Mouse (Mus musculus) 3T3-L1 (cell line): ENCODE data around the gene Rtf2.

Source experiments
- DNase-seq: peaks from one replicate; pipeline ENCODE4 v3.0.0-alpha.2; 2015; ENCODE audit warnings: low read depth, low spot score

Gene Rtf2

DNA sequence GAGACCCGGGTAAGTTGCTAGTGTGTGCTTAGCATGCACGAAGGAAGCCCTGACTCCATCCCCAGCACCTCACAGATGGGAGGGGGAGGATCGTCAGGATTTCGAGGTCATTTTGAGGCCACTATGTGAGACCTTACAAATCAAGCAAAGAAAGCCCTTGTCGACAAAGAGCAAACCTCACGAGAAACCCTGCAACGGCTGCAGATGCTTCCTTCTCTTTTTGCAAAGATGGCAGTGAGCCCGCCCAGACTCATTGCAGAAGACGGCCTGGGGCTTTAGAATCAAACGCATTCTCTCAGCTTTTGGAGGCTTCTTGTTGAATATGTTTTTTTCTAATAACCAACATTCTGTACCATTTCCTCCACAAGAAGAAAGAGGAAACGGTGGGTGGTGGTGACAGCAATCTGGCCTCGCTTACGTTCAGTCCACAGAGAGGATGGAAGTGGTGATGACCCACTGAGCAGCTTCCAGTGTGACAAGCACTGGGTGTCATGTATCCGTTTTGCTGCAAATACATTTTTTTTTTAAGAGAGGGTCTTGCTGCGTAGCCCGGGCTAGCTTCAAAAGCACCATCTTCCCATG, 2.9 kb upstream of the Rtf2 start:
- no peak for DNase-seq

DNA sequence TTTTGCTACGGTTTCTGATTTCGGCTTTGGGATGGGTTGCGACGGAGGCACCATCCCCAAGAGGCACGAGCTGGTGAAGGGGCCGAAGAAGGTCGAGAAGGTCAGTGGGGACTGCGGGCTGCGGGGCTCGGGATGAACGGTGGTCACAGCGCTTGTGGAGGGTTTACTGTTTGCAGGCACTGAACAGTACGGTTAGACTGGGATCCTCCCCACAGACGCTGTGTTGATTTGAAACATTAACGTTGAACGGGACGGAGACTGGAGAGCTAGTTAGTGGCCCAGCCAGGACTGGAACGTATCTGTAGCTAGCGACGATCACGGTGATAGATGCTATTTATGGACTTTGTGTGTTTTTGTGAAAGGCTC, 267 bp downstream of the Rtf2 start:
- DNase-seq, result no peak

DNA sequence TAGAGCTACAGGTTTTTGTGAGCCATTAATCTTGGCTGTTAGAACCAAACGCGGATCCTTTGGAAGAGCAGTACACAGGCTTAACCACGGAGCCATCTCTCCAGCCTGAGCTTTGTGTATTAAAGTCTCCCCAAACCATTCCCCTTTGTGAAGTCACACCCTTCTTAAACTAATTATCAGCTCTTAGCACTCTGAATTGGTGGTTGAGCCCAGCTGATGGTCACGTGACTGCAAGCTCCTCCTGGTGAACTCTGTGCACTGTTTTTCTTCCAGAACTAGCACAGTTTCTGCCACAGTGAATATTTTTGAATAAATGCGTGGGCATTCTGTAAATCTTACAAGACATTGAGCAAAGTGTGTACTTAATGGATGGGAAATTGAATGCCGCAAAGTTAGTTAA, 820 bp downstream of the Rtf2 start:
- DNase-seq, result peak; percentile 57

DNA sequence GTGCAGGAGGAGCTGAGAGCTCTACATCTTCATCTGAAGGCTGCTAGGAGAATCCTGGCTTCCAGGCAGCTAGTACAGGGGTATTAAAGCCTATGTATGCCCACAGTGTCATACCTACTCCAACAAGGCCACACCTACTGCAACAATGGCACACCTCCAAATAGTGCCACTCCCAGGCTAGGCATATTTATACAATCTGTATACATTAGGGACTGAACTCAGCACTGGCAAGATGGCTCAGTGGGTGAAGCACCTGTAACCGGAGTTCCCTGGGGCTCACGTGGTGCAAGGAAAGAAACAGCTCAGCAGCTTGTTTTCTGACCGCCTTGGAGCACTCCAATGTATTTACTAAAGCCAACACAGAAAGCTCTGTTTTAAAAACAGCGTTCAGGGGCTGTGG, 5.3 kb downstream of the Rtf2 start:
- DNase-seq, result no peak

DNA sequence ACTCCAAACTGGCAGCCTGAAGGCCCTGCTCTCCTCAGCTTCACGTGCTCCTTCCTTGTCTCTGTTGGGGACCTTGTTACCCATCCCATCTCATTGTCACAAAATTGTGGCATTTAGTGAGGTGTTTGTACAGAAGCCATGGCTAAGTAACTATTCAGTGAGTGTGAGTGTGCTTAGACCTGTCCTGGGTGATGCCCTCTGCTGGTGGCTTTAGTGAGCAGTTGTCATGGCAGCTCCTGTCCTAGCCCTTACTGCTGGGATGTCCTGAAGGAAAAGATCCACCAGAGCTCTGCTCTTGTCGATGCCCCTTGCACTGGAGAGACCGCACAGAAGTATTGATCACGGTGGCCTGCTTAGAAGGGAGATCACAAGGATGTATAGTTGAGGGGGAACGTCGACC, 7.0 kb downstream of the Rtf2 start:
- DNase-seq, result peak; percentile 53

DNA sequence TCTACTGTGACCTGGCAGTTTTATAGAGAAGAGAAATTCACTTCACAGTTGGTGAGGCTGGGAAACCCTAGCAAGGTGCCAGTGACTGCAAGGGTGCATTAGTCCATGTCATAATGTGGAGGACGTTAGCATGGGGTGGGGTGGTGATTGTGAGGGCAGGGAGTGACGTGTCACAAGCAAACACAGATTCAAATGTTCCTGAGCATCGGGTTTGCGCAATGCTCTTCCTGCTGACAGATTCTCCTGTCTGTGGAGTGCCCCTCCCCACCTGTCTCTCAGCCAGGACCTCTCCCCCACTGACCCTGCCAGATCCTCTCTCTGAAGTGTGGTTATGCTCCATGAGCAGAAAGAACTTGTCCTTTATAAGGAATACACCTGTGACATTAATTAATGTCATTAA, 8.0 kb downstream of the Rtf2 start:
- DNase-seq, result no peak

DNA sequence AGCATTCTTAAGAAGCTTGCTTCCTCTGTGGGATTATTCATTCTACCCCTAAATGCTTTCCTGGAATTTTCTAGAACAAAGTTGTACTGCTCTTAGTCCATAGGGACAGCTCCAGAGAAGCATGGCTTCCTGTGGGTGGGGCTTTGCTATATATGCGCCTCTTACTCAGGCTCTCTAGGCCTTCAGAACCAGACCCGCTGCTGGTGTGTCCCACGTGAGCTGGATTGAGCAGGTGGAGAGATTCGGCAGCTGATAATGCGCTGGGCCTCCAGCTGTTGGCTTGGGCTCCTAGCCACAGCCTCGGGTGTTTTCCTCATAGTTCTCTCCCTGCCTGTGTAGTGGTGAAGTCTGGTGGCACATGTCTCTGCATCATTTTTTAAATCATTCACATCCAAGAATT, 10.3 kb downstream of the Rtf2 start:
- DNase-seq, result no peak

DNA sequence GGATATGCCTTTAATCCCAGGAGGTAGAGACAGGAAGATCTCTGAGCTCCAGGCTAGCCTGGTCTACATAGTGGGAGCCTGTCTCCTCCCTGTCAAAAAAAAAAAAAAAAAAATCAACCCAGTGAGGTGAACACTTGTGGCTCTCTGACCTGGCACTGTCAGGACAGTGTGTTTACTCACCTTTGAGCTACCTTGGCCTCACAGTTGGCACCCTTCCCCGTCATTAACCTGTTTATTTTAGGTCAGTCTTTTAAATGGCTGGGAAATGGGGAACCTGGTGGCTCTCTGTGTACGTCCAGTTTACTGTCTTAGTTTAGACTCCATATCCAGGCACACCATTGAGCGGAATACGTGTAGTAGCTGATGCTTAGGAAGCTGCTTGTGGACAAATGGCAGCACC, 11.7 kb downstream of the Rtf2 start:
- no peak for DNase-seq

DNA sequence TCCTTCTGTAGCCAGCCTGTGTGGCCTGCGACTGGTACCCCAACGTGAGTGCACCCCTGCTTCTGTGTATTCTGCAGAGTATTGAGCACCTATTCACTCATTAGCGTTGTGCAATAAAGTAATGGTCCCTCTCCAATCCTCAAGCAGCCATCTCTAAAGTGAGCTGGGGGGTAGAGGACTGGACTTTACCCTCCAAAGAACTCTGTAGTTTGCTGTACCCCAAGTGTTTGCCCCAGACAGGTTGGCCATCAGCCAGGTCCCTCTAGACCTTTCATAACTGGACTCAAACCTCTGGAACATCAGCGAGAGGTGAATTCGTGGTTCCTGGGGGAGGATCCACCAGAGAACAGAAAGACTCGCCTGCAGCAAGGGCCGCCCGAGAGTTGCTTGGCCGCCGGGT, 12.1 kb downstream of the Rtf2 start:
- DNase-seq, result no peak

DNA sequence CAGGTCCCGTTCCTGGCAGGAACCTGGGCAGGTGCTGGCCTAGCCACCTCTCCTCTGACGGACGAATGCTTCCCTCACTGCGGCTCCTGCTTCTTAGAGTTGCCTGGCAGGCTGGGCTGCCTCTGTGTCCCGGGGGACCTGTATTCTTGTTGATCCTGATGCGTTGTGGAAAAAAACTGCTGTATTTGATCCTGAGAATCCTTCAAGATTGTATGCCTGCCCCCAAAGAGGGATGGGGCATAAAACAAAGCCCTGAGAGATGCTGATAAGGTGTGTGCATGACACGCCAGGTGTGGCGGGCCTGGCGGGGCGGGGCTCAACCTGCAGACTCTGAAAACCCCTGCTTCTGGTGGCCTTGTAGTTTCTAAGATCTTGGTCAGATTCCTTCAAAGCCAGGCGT, 18.1 kb downstream of the Rtf2 start, which contains the start of gene Gcnt7:
Gcnt7 (minus strand) TSS at position 101 of the 400 bp plus-strand sequence.
- DNase-seq, result no peak

DNA sequence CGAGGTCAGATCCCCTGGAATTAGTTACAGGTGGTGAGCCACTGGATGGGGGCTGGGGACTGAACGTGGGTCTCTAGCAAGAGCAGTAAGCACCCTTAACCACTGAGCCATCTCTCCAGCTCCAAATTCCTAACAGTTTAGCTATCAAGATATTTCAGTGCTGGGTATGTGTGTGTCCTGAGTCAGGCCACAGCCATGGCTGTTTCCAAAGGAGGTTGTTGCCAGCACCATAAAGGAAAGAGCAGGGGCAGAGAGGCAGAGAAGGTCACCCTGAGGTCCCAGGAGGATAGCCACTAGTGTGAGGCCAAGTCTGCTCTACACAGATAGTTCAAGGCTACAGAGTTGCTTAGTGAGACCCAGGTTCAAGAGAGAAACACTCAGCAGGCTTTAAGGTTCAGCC, 20.3 kb downstream of the Rtf2 start:
- peak; percentile 82 for DNase-seq

DNA sequence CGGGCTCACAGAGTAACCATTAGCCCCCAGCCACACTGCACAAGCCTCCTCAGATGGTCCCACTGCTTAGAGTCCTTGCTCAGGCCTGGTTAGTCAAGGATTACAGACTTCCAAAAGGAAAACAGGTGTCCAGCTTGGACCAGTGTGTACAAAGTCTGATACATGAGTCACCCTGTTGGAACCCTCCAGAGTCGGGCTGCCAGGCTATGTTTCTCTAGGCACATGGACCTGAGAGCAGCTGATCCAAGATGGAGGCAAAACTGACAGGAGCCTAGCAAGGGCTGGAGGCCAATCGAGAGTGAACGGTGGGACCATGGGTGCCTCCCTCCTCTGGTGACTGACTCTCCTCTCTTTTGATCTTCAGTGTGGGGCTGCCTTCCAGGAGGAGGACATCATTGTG, 22.5 kb downstream of the Rtf2 start:
- peak; percentile 48 for DNase-seq

DNA sequence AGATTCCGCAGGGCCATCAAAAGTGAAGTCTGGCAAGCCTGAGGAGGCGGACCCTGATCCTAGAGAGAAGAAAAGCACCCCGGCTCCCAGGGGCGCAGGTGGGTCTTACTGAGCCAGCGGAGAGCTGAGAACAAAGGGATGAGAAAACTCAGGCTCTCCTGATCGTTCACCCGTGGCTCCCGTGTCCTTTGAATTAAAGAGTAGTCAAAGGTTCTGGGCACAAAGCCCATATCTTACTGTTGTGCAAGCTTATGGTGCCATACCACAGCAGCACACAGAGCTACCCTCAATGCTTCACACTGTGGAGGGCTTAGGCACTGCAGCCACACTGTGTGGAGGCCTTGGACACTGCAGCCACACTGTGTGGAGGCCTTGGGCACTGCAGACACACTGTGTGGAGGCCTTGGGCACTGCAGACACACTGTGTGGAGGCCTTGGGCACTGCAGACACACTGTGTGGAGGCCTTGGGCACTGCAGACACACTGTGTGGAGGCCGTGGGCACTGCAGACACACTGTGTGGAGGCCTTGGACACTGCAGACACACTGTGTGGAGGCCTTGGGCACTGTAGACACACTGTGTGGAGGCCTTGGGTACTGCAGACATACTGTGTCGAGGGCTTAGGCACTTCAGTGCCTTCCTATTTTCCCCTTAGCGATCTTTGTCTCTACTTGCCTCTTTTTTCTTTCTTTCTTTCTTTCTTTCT, 26.2 kb downstream of the Rtf2 start:
- DNase-seq, result no peak

DNA sequence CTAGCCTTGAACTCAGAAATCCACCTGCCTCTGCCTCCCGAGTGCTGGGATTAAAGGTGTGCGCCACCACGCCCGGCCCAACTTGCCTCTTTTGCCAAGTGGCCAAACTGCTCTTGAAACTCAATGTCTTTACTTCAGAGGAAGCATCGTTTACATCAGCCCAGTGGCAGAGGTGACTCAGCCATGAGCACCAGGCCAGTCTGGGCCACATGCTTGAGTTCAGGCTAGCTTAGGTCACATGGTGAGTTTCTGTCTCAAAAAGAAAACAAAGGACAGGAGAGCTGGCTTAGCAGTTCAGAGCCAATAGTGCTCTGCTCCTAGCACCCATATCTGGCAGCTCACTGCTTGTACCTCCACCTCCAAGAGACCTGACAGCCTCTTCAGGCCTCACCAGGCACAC, 26.9 kb downstream of the Rtf2 start:
- DNase-seq, result peak; percentile 79

DNA sequence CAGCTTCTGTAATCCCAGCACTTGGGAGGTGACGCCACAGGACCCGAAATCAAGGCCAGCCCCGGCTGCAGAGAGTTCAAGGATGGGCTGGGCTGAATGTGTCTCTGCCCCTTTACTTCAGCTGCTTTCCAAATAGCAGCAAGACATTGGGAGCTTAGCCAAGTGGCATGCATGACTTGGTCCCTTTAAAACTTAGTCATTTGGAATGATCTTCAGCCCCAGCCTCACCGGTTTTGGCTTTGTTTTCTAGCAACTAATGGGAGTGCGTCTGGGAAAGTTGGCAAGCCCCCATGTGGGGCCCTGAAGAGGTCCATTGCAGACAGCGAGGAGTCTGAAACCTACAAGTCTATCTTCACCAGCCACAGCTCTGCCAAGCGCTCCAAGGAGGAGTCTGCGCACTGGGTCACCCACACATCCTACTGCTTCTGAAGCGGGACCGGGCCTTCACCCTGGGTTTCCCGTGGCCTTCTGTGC, 28.0 kb downstream of the Rtf2 start:
- DNase-seq, result peak; percentile 50

DNA sequence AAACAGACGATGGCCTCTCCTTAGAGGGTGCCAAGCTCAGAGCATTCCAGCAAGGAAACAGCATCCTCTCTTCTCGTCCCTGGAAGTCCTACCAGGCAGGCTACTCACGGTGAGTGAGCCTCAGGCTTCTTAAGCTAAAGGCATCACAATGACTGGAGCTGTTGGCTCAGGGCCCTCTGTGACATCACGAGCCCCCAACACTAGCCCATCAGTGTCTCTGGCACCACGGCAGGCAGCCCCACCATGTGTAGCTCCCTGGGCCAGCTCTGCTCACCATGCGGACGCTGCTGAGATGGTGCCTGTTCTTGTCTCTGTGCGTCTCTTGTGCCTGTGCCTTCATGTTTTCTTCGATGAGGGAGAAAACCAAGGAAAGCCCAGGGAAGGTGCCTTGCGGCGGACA, 32.0 kb downstream of the Rtf2 start, which contains the start of gene Fam209:
Fam209 (plus strand) TSS at position 203 of the 400 bp plus-strand sequence.
- DNase-seq, result no peak

DNA sequence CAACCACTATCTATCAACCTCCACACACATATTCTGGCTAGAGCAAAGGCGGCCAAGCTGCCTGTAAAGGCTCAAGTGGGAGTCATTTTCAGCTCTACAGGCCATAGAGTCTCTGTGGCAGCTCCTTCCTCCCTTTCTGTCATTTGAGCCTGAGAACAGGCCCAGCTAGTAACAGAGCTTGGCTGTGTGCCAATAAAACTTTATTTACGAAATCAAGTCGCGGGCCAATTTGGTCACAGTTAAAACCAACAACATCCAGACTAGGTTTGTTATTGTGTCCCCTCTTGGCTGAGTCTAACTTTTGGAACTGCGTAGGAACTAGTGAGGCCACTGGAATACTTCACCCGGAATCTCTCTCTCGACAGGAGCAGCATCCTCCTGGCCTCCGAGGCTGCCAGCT, 33.2 kb downstream of the Rtf2 start:
- DNase-seq, result peak; percentile 20

DNA sequence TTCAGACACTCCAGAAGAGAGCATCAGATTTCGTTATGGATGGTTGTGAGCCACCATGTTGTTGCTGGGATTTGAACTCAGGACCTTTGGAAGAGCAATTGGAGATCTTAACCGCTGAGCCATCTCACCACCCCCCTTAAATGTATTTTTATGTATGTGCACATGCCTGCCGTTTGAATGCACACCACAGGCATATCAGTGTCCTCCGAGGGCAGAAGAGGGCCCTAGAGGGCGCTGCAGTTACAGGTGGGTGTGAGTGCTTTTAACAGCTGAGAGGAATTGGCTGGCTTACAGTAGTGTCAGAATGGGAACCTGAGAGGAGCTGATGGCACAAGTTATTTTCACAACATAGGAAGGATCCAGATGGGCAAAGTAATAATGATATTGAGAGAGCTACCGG, 34.6 kb downstream of the Rtf2 start:
- peak; percentile 42 for DNase-seq

DNA sequence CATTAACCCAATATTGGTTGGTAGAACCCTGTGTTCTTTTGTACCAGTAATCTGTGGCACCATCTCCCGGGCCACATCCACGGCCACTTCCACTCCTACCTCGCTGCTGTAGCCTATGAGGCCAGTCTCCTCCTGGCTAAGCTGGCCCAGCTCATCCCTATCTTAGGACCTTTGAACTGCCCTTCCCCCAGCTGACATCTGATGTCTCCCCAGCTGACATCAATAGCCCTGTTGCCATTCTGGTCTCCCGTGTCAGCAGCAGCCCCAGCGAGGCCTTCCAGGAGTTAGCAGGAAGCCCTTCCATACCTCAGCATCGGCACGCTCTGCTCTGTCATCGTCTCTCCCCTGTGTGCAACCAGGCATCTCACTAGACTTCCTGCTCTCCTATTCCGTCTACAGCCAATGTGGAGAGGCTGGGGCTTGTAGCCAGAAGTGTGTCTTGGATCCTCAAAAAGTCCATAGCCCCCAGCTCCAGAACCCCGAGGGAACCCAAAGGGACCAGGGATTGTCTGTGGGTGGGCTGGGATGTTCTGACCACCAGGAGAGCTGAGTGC, 36.4 kb downstream of the Rtf2 start:
- DNase-seq, result no peak

DNA sequence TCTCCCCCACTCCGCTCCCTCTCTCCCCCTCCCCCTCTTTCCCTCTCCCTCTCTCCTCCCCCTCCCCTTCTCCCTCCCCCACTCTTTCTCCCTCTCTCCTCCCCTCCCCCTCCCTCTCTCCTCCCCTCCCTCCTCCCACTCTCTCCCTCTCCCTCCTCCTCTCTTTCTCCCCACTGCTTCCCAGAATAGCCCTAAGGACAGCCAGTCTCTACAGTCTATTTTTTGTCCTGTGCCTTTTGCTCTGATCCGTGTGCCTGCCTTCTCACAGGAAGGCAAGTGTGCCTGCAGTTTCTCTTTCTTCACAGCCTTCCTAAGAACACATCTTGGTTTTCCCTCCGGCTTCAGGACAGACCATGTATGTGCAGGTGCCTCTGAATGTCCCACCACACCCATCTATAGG, 37.0 kb downstream of the Rtf2 start:
- DNase-seq, result no peak

DNA sequence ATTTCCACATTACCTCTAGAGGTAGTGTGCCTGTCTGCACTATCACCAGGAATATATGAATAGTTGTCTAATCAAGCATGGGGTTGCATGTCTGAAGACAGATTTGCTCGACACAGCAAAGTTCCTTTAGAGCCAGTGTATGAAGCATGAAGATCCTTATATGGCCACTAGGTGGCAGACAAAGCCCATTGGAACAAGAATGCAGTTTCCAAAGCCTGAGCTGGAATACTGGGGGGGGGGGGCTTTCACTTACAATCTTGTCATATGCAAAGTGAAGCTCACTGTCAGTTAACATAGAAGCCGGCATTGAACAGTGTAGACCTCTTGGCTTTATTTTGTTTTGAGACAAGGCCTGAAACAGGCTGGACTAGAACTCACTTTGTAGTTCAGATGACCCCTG, 37.5 kb downstream of the Rtf2 start:
- peak; percentile 82 for DNase-seq

DNA sequence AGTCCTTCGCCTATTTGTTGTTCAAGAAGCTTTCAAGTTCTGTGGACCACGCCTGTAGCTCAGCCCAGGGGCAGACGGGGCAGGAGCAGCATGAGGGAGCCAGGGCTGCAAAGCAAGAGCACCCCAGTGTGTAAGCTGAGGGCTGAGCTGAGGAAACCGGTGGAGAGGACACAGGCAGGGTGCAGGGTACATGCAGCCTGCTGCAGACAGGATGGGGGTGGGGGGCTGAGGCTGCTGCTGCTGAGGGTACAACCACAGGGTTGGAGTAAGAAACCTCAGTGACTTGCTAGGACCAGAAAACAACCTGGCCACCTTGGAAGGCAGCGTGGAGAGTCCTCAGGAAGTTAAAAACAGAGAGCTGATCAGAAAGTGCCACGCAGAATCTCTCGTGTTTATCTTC, 39.9 kb downstream of the Rtf2 start:
- DNase-seq, result no peak

DNA sequence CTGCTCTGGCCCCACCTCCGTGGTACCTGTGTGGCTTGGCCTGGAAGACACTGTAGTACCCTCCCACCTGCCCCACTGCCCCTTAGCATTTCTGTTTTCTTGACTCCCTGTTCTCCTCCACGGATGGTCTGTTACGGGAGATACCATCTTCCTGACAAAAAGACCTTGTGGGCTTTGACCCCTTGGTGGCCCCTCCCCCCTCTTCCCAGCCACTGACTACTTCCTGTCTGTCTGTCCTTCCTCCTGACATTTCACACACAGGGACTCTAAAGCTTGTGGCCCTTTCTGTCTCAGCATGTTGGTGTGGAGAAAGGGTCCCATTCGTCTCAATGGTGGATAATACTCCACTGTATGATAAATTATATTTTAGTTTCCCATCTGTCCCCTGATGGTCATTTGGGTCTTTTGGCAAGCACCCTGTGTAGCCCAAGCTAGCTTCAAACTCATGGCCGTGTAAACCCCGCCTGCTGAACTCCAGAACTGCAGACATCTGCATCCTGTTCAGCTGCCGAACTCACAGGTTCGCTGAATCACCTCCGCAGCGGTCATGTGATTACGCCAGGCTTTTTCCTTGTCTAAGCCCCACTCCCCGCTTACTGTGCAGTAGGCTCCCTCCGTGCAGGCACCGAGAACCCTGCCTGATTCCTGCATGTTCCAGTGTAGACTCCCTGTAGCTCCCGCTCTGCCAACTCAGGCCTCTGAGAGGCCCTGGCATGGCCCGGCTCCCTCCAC, 41.5 kb downstream of the Rtf2 start:
- DNase-seq, result no peak
